Mouse (Mus musculus) heart, adult 2 months (tissue): ENCODE results near the gene Ror2. TPM values are rescaled to one million over a fixed set of nuclear protein-coding genes. Genes with fewer than 3 reads are reported as not detected.
A peak's percentile ranks its signal among the peaks of the same experiment; 100 is the strongest.

Experiments used
- DNase-seq, 2 experiments: peaks; one replicate each; pipeline ENCODE4 v3.0.0; 2021
- H3K27ac ChIP-seq: fragments of 200-600 bp; 2 replicates; pipeline ENCODE4 v1.8.1; 2022
- H3K27me3 ChIP-seq: fragments of 200-500 bp; 2 replicates; pipeline ENCODE4 v1.6.1; 2012; ENCODE audit warnings: mild to moderate bottlenecking, low read length, inconsistent platforms, mixed read lengths; ENCODE audit not compliant: control insufficient read depth, insufficient read depth
- H3K36me3 ChIP-seq: fragments of 200-500 bp; 2 replicates; pipeline ENCODE4 v1.6.1; 2012; ENCODE audit warnings: low read length, inconsistent platforms; ENCODE audit not compliant: control insufficient read depth, insufficient read depth
- H3K4me1 ChIP-seq: fragments of 200-500 bp; 2 replicates; pipeline ENCODE4 v1.6.1; 2011; ENCODE audit warnings: low read length; ENCODE audit not compliant: control insufficient read depth, insufficient read depth
- H3K4me3 ChIP-seq: fragments of 200-600 bp; 2 replicates; pipeline ENCODE4 v1.8.1; 2022
- H3K79me2 ChIP-seq: fragments of 200-500 bp; replicated peaks from 2 replicates; pipeline ENCODE4 v1.6.1; 2012; ENCODE audit warnings: mild to moderate bottlenecking, inconsistent platforms, low read length, moderate library complexity, mixed read lengths; ENCODE audit not compliant: control insufficient read depth, insufficient read depth
- H3K9ac ChIP-seq: fragments of 200-500 bp; 2 replicates; pipeline ENCODE4 v1.6.1; 2012; ENCODE audit warnings: low read depth, mild to moderate bottlenecking, control low read depth, inconsistent platforms, low read length, mixed read lengths
- CTCF ChIP-seq: fragments of 200-600 bp; IDR thresholded peaks from 2 replicates; pipeline ENCODE4 v1.8.1; 2022; ENCODE audit warnings: antibody characterized with exemption, mild to moderate bottlenecking, moderate library complexity
- EP300 ChIP-seq: fragments of 200-500 bp; IDR thresholded peaks from 2 replicates; pipeline ENCODE4 v1.6.1; 2011; ENCODE audit warnings: low read depth, low read length, control low read depth; ENCODE audit not compliant: insufficient read depth
- POLR2A ChIP-seq: fragments of 200-500 bp; IDR thresholded peaks from 2 replicates; pipeline ENCODE4 v1.6.1; 2011; ENCODE audit warnings: mild to moderate bottlenecking, low read depth, low read length, control low read depth; ENCODE audit not compliant: insufficient read depth
- WGBS: fragments of 180-500 bp; shearing (Covaris S2); methylation state at CpG from one replicate; pipeline ENCODE4 v1.1.7; 2018; 5-methylcytosine and 5-hydroxymethylcytosine counted together
- intact Hi-C: fragments of 180-260 bp; cut with DNase I; formaldehyde crosslinking; loops from one replicate; pipeline ENCODE4 v1.15.1; 2025
- polyA plus RNA-seq: library from polyadenylated mRNA; depleted of rRNA; stranded (reverse); fragments of >200 nt; gene quantifications from 2 replicates; pipeline ENCODE4 v1.2.3, GENCODE M21; 2012
- total RNA-seq, 2 experiments: library from RNA; stranded (reverse); gene quantifications; 2 replicates each; pipeline ENCODE4 v1.2.3; 2021

The Ror2 gene
- total and polyA plus RNA-seq, 3 experiments, result 1.1 to 1.9 (median 1.5) TPM

- intact Hi-C loops, result no loop called here
- Histone ChIP-seq H3K27me3 (no peaks in the 10 kb centered on the region), H3K4me3 (no peak overlapping the region), H3K36me3 (no peaks in the 10 kb centered on the region), H3K27ac (no peak overlapping the region), H3K79me2 (no peaks in the 10 kb centered on the region), H3K9ac (no peak overlapping the region), H3K4me1 (peaks cover 3% of the 10 kb centered on the region)
- 35% methylated on average over 8 of the region's 8 CpGs for WGBS
- no peak for TF ChIP-seq CTCF
- no peak for TF ChIP-seq POLR2A
- DNase-seq, result no peak
Measured at GRCm38 (mm10) chr13:53183161-53183577, 102.8 kb downstream of the Ror2 start.

GRCm38 (mm10) chr13:53178594-53178993 is 107.3 kb downstream of the Ror2 start:
- peak overlapping the region; percentile 6; the same call in 1 of the 2 replicates for H3K4me3 ChIP-seq
- no peak for TF ChIP-seq CTCF
- no peak for TF ChIP-seq EP300
- no peaks in the 10 kb centered on the region for H3K36me3 ChIP-seq
- H3K4me1 ChIP-seq, result peaks cover 3% of the 10 kb centered on the region
- H3K27me3 ChIP-seq, result no peaks in the 10 kb centered on the region
- H3K9ac ChIP-seq, result no peak overlapping the region
- H3K27ac ChIP-seq, result no peak overlapping the region
- 13% methylated on average over 13 of the region's 13 CpGs for WGBS
- no peak for DNase-seq
- H3K79me2 ChIP-seq, result no peaks in the 10 kb centered on the region
- intact Hi-C loops, result no loop called here

- TF ChIP-seq EP300, result no peak
- H3K36me3 ChIP-seq, result no peaks in the 10 kb centered on the region
- H3K4me1 ChIP-seq, result peaks cover 3% of the 10 kb centered on the region
- H3K79me2 ChIP-seq, result no peaks in the 10 kb centered on the region
- H3K9ac ChIP-seq, result no peak overlapping the region
- WGBS, result 76% methylated on average over 4 of the region's 4 CpGs
- DNase-seq, result no peak
- H3K4me3 ChIP-seq, result no peak overlapping the region
- H3K27me3 ChIP-seq, result no peaks in the 10 kb centered on the region
- H3K27ac ChIP-seq, result no peak overlapping the region
- intact Hi-C loops, result no loop called here
Measured at GRCm38 (mm10) chr13:53178171-53178570, 107.8 kb downstream of the Ror2 start.

GRCm38 (mm10) chr13:53177424-53177718 is 108.6 kb downstream of the Ror2 start:
- peaks cover 3% of the 10 kb centered on the region for H3K4me1 ChIP-seq
- no peak for DNase-seq
- H3K4me3 ChIP-seq, result no peak overlapping the region
- no peaks in the 10 kb centered on the region for H3K36me3 ChIP-seq
- no peaks in the 10 kb centered on the region for H3K79me2 ChIP-seq
- TF ChIP-seq EP300 (no peak), CTCF (no peak), POLR2A (no peak)
- intact Hi-C loops, result no loop called here
- no peaks in the 10 kb centered on the region for H3K27me3 ChIP-seq
- H3K27ac ChIP-seq, result no peak overlapping the region
- 85% methylated on average over 7 of the region's 7 CpGs for WGBS
- no peak overlapping the region for H3K9ac ChIP-seq

GRCm38 (mm10) chr13:53176695-53177423 is 109.1 kb downstream of the Ror2 start:
- H3K4me3 ChIP-seq, result no peak overlapping the region
- intact Hi-C loops, result no loop called here
- peaks cover 3% of the 10 kb centered on the region for H3K4me1 ChIP-seq
- no peak overlapping the region for H3K9ac ChIP-seq
- H3K27ac ChIP-seq, result no peak overlapping the region
- H3K79me2 ChIP-seq, result no peaks in the 10 kb centered on the region
- no peaks in the 10 kb centered on the region for H3K27me3 ChIP-seq
- WGBS, result 82% methylated on average over 10 of the region's 10 CpGs
- no peaks in the 10 kb centered on the region for H3K36me3 ChIP-seq
- TF ChIP-seq CTCF, result no peak
- TF ChIP-seq EP300, result no peak
- TF ChIP-seq POLR2A, result no peak
- DNase-seq, result no peak

- Histone ChIP-seq H3K9ac (no peak overlapping the region), H3K4me3 (no peak overlapping the region), H3K27me3 (no peaks in the 10 kb centered on the region), H3K27ac (no peak overlapping the region), H3K4me1 (peaks cover 3% of the 10 kb centered on the region), H3K36me3 (no peaks in the 10 kb centered on the region), H3K79me2 (no peaks in the 10 kb centered on the region)
- TF ChIP-seq CTCF (no peak), POLR2A (no peak), EP300 (no peak)
- intact Hi-C loops, result no loop called here
- WGBS, result 84% methylated on average over 7 of the region's 7 CpGs
- no peak for DNase-seq
Measured at GRCm38 (mm10) chr13:53175041-53175440, 110.9 kb downstream of the Ror2 start.
